Mouse (Mus musculus): ENCODE measurements around the gene Speer4a. TPM values are rescaled to one million over a fixed set of nuclear protein-coding genes. Genes with fewer than 3 reads are reported as not detected.

The Speer4a gene
- polyA plus RNA-seq, 1 experiment from 2014 or later: 0.17 TPM

Other genes with a start within 250 kb of the Speer4a start
- not detected in 2 replicates for gene Gm21663, start 97.2 kb downstream of the Speer4a start, polyA plus RNA-seq (2014; fragmentation: Nextera tagmentation; extraction: Ambion mirVana)
- 0.13 TPM in 1 of 2 replicates, not detected in the other for gene Gm21671, start 85.1 kb downstream of the Speer4a start, polyA plus RNA-seq (2014; fragmentation: Nextera tagmentation; extraction: Ambion mirVana)
- gene Gm21680, start 66.9 kb downstream of the Speer4a start, polyA plus RNA-seq (2014; fragmentation: Nextera tagmentation; extraction: Ambion mirVana): not detected in 2 replicates
- gene Gm21698, start 50.9 kb downstream of the Speer4a start, polyA plus RNA-seq (2014; fragmentation: Nextera tagmentation; extraction: Ambion mirVana): 0.25 TPM in 1 of 2 replicates, not detected in the other
- 0.24 TPM in 1 of 2 replicates, not detected in the other for gene Gm1979, start 34.8 kb downstream of the Speer4a start, polyA plus RNA-seq (2014; fragmentation: Nextera tagmentation; extraction: Ambion mirVana)
- gene Gm5862, start 16.6 kb downstream of the Speer4a start, polyA plus RNA-seq (2014; fragmentation: Nextera tagmentation; extraction: Ambion mirVana): not detected in 2 replicates
- gene Gm7347, start 19.0 kb upstream of the Speer4a start, polyA plus RNA-seq (2014; fragmentation: Nextera tagmentation; extraction: Ambion mirVana): not detected in 2 replicates
- gene Gm10471, start 49.7 kb upstream of the Speer4a start, polyA plus RNA-seq (2014; fragmentation: Nextera tagmentation; extraction: Ambion mirVana): not detected in 2 replicates
- gene 5031410I06Rik, start 65.8 kb upstream of the Speer4a start, polyA plus RNA-seq (2014; fragmentation: Nextera tagmentation; extraction: Ambion mirVana): 0.16 TPM in 1 of 2 replicates, not detected in the other
- gene Gm10220, start 81.9 kb upstream of the Speer4a start, polyA plus RNA-seq (2014; fragmentation: Nextera tagmentation; extraction: Ambion mirVana): not detected in 2 replicates
- 0.09 TPM in 1 of 2 replicates, not detected in the other for gene Gm7361, start 218.1 kb upstream of the Speer4a start, polyA plus RNA-seq (2014; fragmentation: Nextera tagmentation; extraction: Ambion mirVana)

All from forebrain, embryonic 11.5 days (tissue).